Mouse (Mus musculus) liver, adult 2 months (tissue): ENCODE results near the gene Mag. TPM values are rescaled to one million over a fixed set of nuclear protein-coding genes. Genes with fewer than 3 reads are reported as not detected.
"Not testable (repeated sequence)": the region's sequence is repeated elsewhere in the genome, so short reads cannot be mapped to it uniquely, and the experiment has no call there.

ENCODE experiments used
- DNase-seq: peaks from one replicate; pipeline ENCODE4 v3.0.0-alpha.2; 2011; ENCODE audit warnings: low read depth, low spot score; ENCODE audit errors: extremely low read depth
- H3K27ac ChIP-seq: fragments of 200-500 bp; replicated peaks from 2 replicates; pipeline ENCODE4 v1.5.1; 2012; ENCODE audit warnings: low read depth, mild to moderate bottlenecking, control low read depth, inconsistent platforms, low read length; ENCODE audit not compliant: insufficient read depth
- H3K27me3 ChIP-seq: fragments of 200-500 bp; 2 replicates; pipeline ENCODE4 v1.6.1; 2012; ENCODE audit warnings: mild to moderate bottlenecking, moderate library complexity, low read length, inconsistent platforms; ENCODE audit not compliant: control insufficient read depth, insufficient read depth
- H3K36me3 ChIP-seq: fragments of 200-500 bp; 2 replicates; pipeline ENCODE4 v1.6.1; 2012; ENCODE audit warnings: low read length, inconsistent platforms; ENCODE audit not compliant: control insufficient read depth, insufficient read depth
- H3K4me1 ChIP-seq: fragments of 200-500 bp; 2 replicates; pipeline ENCODE4 v1.6.1; 2011; ENCODE audit warnings: low read length; ENCODE audit not compliant: control insufficient read depth, insufficient read depth
- H3K4me3 ChIP-seq: fragments of 200-500 bp; 2 replicates; pipeline ENCODE4 v1.5.1; 2011; ENCODE audit warnings: low read depth, mild to moderate bottlenecking, control low read depth, low read length, moderate library complexity; ENCODE audit not compliant: insufficient read depth
- H3K79me2 ChIP-seq: fragments of 200-500 bp; 2 replicates; pipeline ENCODE4 v1.6.1; 2012; ENCODE audit warnings: inconsistent platforms, mild to moderate bottlenecking, low read length, moderate library complexity; ENCODE audit not compliant: control insufficient read depth, insufficient read depth
- H3K9ac ChIP-seq: fragments of 200-500 bp; 2 replicates; pipeline ENCODE4 v1.6.1; 2012; ENCODE audit warnings: low read depth, mild to moderate bottlenecking, control low read depth, inconsistent platforms, low read length
- CTCF ChIP-seq: fragments of 200-500 bp; IDR thresholded peaks from 2 replicates; pipeline ENCODE4 v1.5.1; 2011; ENCODE audit warnings: low read depth, low read length, control low read depth
- POLR2A ChIP-seq: fragments of 200-500 bp; IDR thresholded peaks from 2 replicates; pipeline ENCODE4 v1.6.1; 2011; ENCODE audit warnings: low read length, control low read depth; ENCODE audit not compliant: insufficient read depth; ENCODE audit errors: extremely low read depth
- WGBS: fragments of 180-500 bp; shearing (Covaris S2); methylation state at CpG from one replicate; pipeline ENCODE4 v1.1.7; 2018; 5-methylcytosine and 5-hydroxymethylcytosine counted together
- polyA plus RNA-seq: library from polyadenylated mRNA; depleted of rRNA; stranded (reverse); fragments of >200 nt; gene quantifications from 2 replicates; pipeline ENCODE4 v1.2.3, GENCODE M21; 2012
- total RNA-seq: library from RNA; depleted of rRNA; stranded (reverse); fragments of >200 nt; gene quantifications from 2 replicates; pipeline ENCODE4 v1.2.3, GENCODE M21; 2014

The Mag gene
- total and polyA plus RNA-seq, 2 experiments: 0.09 to 0.37 TPM

DNA sequence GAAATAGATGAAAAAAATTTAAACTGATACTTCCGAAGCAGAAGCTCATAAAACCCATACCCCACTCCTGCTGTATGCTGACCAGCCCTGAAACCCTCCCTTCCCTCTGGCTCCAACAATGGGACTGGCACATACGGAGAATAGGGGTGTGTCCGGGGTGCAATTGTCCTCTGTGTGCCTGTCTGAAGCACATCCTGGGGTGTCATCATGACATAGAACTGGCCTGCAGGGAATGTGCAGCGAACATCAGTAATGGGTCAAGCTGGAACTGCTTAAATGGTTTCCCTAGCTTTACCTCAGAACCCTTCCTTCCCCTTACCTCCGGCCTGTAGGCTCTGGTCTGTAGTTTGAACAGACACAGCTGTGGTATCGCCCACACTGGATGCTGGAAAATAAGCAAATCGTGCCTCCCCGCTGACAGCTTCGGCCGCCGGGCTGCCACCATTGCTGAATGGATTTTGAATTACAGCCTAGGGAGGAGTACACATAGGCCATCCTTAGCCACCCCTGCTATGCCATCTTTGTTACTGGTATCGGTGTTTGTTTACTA, 40.4 kb upstream of the Mag start:
- H3K79me2 ChIP-seq: peaks cover 7% of the 10 kb centered on the region; the same call in 1 of the 2 replicates
- peak overlapping the region; percentile 99 for H3K9ac ChIP-seq
- TF ChIP-seq POLR2A (no peak), CTCF (no peak)
- H3K27ac ChIP-seq: peak overlapping the region; percentile 87
- 74% methylated on average over 12 of the region's 12 CpGs for WGBS
- no peak for DNase-seq
- peaks cover 42% of the 10 kb centered on the region for H3K4me1 ChIP-seq
- H3K4me3 ChIP-seq: peak overlapping the region; percentile 98
- peaks cover 17% of the 10 kb centered on the region; the same call in 1 of the 2 replicates for H3K36me3 ChIP-seq
- no peaks in the 10 kb centered on the region for H3K27me3 ChIP-seq

GRCm38 (mm10) chr7:30954036-30954435, 39.4 kb upstream of the Mag start:
- peaks cover 23% of the 10 kb centered on the region for H3K36me3 ChIP-seq
- H3K9ac ChIP-seq: peak overlapping the region; percentile 55; the same call in 1 of the 2 replicates
- no peaks in the 10 kb centered on the region for H3K27me3 ChIP-seq
- peak overlapping the region; percentile 87 for H3K27ac ChIP-seq
- peak; percentile 98 for DNase-seq
- H3K79me2 ChIP-seq: peaks cover 7% of the 10 kb centered on the region; the same call in 1 of the 2 replicates
- TF ChIP-seq POLR2A (no peak), CTCF (no peak)
- H3K4me3 ChIP-seq: no peak overlapping the region
- peaks cover 38% of the 10 kb centered on the region for H3K4me1 ChIP-seq
- WGBS: 22% methylated on average over 3 of the region's 3 CpGs

GRCm38 (mm10) chr7:30953459-30953858, 38.8 kb upstream of the Mag start:
- peak overlapping the region; percentile 55 for H3K9ac ChIP-seq
- peaks cover 7% of the 10 kb centered on the region; the same call in 1 of the 2 replicates for H3K79me2 ChIP-seq
- H3K36me3 ChIP-seq: peaks cover 26% of the 10 kb centered on the region
- no peak for DNase-seq
- H3K4me3 ChIP-seq: no peak overlapping the region
- peaks cover 32% of the 10 kb centered on the region for H3K4me1 ChIP-seq
- H3K27me3 ChIP-seq: no peaks in the 10 kb centered on the region
- TF ChIP-seq POLR2A (no peak), CTCF (no peak)
- 72% methylated on average over 6 of the region's 6 CpGs for WGBS
- peak overlapping the region; percentile 76 for H3K27ac ChIP-seq

- TF ChIP-seq POLR2A: no peak
- no peak for TF ChIP-seq CTCF
- Histone ChIP-seq H3K4me3 (no peak overlapping the region), H3K4me1 (peaks cover 27% of the 10 kb centered on the region), H3K79me2 (peaks cover 7% of the 10 kb centered on the region; the same call in 1 of the 2 replicates), H3K27ac (peak overlapping the region; percentile 76), H3K27me3 (no peaks in the 10 kb centered on the region), H3K9ac (peak overlapping the region; percentile 55; the same call in 1 of the 2 replicates), H3K36me3 (peaks cover 26% of the 10 kb centered on the region)
- DNase-seq: peak; percentile 86
- 64% methylated on average over 16 of the region's 16 CpGs for WGBS
Measured at GRCm38 (mm10) chr7:30952441-30953265, 38.0 kb upstream of the Mag start.

- not testable (repeated sequence) for H3K79me2 ChIP-seq, H3K27me3 ChIP-seq, H3K27ac ChIP-seq, H3K9ac ChIP-seq, H3K4me3 ChIP-seq
- Histone ChIP-seq H3K36me3 (peaks cover 26% of the 10 kb centered on the region), H3K4me1 (peaks cover 25% of the 10 kb centered on the region)
- WGBS: 27% methylated on average over 3 of the region's 3 CpGs
- peak; percentile 90 for DNase-seq
Measured at GRCm38 (mm10) chr7:30949902-30950301, 35.2 kb upstream of the Mag start.

- TF ChIP-seq CTCF: no peak
- no peak for TF ChIP-seq POLR2A
- Histone ChIP-seq H3K36me3 (peaks cover 8% of the 10 kb centered on the region), H3K9ac (peak overlapping the region; percentile 2; the same call in 1 of the 2 replicates), H3K4me1 (peaks cover 12% of the 10 kb centered on the region), H3K79me2 (no peaks in the 10 kb centered on the region; the same call in 1 of the 2 replicates), H3K27ac (peak overlapping the region; percentile 84), H3K4me3 (no peak overlapping the region), H3K27me3 (no peaks in the 10 kb centered on the region)
- peak; percentile 31 for DNase-seq
- 82% methylated on average over 7 of the region's 7 CpGs for WGBS
Measured at GRCm38 (mm10) chr7:30945876-30946275, 31.2 kb upstream of the Mag start.

DNA sequence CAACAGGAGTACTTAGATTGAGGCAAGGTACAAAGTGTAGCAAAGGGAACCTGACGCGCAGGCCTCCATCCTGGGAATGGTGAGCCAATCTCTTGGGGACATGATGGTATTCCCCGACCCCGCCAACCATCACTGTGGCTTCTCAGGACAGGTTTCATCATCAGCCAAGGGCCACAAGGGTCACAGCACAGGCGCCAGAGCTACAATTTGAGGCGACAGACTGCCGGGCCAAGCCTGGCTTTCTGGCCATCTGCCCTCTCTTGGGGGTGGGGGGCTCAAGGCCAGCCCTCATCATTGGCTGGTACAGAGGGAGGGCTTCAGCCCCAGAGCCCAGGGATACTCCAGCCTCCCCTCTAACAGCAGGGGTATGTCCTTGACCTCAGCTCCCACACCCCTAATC, 30.8 kb upstream of the Mag start:
- H3K4me3 ChIP-seq, H3K79me2 ChIP-seq, H3K36me3 ChIP-seq, H3K27me3 ChIP-seq, H3K9ac ChIP-seq: not testable (repeated sequence)
- 20% methylated on average over 7 of the region's 7 CpGs for WGBS
- peak; percentile 90 for DNase-seq
- peaks cover 10% of the 10 kb centered on the region for H3K4me1 ChIP-seq
- H3K27ac ChIP-seq: peak overlapping the region; percentile 84

DNA sequence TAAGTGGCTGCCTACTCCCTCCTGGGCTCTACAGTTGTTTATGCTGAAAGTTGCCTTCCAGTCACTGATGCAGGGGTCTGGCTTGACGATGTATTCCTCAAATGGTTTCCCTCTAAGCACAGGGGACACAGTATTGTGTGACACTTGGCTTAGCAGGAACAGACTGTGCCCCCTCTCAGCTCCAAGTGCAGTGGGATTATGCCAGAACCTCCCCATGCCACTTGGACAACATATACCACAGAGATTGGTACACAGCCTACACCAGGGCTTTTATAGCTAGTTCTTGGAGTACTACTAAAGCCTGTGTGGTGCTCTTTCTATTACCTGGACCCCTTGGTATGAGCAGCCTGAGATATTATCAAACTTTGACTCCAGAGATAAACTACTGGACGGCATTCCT, 30.0 kb upstream of the Mag start:
- H3K36me3 ChIP-seq, H3K9ac ChIP-seq, H3K27me3 ChIP-seq, H3K4me3 ChIP-seq, H3K79me2 ChIP-seq, H3K4me1 ChIP-seq, DNase-seq: not testable (repeated sequence)
- peak overlapping the region; percentile 77 for H3K27ac ChIP-seq
- WGBS: 47% methylated on average over 2 of the region's 2 CpGs
